Mouse (Mus musculus): ENCODE results near the gene Tpo.
A peak's percentile ranks its signal among the peaks of the same experiment; 100 is the strongest.

Gene Tpo

GRCm38 (mm10) chr12:30132524-30132923, at the start of gene Tpo:
Gene Tpo, minus strand, starts transcription at chr12:30132624.
- no peak for DNase-seq

- no peak for DNase-seq
Measured at GRCm38 (mm10) chr12:30181721-30182120, 49.3 kb upstream of the Tpo start.

- DNase-seq: no peak
Measured at GRCm38 (mm10) chr12:30179623-30180022, 47.2 kb upstream of the Tpo start.

- DNase-seq: no peak
Measured at GRCm38 (mm10) chr12:30177966-30178365, 45.5 kb upstream of the Tpo start.

GRCm38 (mm10) chr12:30177529-30177928, 45.1 kb upstream of the Tpo start:
- DNase-seq: no peak

GRCm38 (mm10) chr12:30168491-30168890, 36.1 kb upstream of the Tpo start:
- DNase-seq: no peak

- no peak for DNase-seq
Measured at GRCm38 (mm10) chr12:30164538-30164937, 32.1 kb upstream of the Tpo start.

GRCm38 (mm10) chr12:30164005-30164404, 31.6 kb upstream of the Tpo start:
- no peak for DNase-seq

- no peak for DNase-seq
Measured at GRCm38 (mm10) chr12:30161731-30162406, 29.4 kb upstream of the Tpo start.

- no peak for DNase-seq
Measured at GRCm38 (mm10) chr12:30160475-30160874, 28.1 kb upstream of the Tpo start.

- DNase-seq: no peak
Measured at GRCm38 (mm10) chr12:30159788-30160187, 27.4 kb upstream of the Tpo start.

- DNase-seq: no peak
Measured at GRCm38 (mm10) chr12:30154079-30154673, 21.8 kb upstream of the Tpo start.

GRCm38 (mm10) chr12:30142085-30142484, 9.7 kb upstream of the Tpo start:
- no peak for DNase-seq

GRCm38 (mm10) chr12:30129411-30129716, 3.1 kb downstream of the Tpo start:
- DNase-seq: no peak

GRCm38 (mm10) chr12:30128561-30129410, 3.6 kb downstream of the Tpo start:
- DNase-seq: peak; percentile 9

- DNase-seq: no peak
Measured at GRCm38 (mm10) chr12:30122347-30122746, 10.1 kb downstream of the Tpo start.

GRCm38 (mm10) chr12:30112271-30112670, 20.2 kb downstream of the Tpo start:
- DNase-seq: no peak

- no peak for DNase-seq
Measured at GRCm38 (mm10) chr12:30109646-30110605, 22.5 kb downstream of the Tpo start.

- no peak for DNase-seq
Measured at GRCm38 (mm10) chr12:30102891-30103565, 29.4 kb downstream of the Tpo start.

GRCm38 (mm10) chr12:30092081-30092480, 40.3 kb downstream of the Tpo start:
- no peak for DNase-seq

- no peak for DNase-seq
Measured at GRCm38 (mm10) chr12:30083971-30084370, 48.5 kb downstream of the Tpo start.

- no peak for DNase-seq
Measured at GRCm38 (mm10) chr12:30077056-30077455, 55.4 kb downstream of the Tpo start.
